Mouse (Mus musculus): ENCODE data around the gene Sf3b2. TPM values are rescaled to one million over a fixed set of nuclear protein-coding genes. Genes with fewer than 3 reads are reported as not detected.

Sf3b2 gene
- 326 and 331 TPM in 2 replicates for polyA plus RNA-seq (2015; fragmentation: Nextera tagmentation; extraction: Ambion mirVana)

DNA sequence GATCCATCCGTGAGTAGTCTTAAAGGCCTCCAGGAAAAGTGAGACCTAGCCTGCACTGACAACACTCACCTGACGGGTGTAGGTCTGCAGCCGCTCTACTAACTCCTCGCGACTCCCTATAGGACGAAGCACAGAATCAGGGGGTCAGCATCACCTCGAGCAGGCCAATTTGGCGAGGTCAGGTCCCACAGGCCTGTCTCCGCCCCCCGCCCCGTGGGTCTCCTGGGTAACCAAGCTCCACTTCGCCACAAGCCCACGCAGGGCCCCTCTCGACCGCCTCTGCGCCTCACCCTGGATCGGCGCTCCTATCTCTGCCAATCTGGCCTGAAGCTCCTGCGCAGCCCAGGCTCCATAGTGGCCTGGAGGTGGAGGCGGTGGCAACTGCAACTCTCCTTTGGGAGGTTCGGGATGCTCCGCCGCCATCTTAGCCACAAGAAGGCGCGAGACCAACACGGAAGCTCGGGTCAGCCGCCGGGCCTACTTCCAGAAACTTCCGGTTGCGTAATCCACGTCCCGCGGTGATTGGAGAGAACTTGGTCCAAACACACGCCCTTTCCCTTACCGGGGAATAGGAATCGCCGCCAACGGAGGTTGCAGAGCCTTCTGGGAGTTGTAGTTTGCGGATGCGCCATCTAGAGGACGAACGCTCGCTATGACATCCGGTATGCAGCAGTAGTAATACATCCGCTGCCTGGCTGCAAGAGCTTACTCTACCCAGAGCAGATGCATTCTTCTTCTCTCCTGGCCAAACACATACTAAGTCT, at the start of gene Sf3b2:
TSS of gene Sf3b2 (minus strand) at position 484 of the 764 bp plus-strand sequence.
- under 1% methylated on average over 45 of the region's 46 CpGs for WGBS
- no peaks in the 10 kb centered on the region for H3K9me3 ChIP-seq (replicated peaks; ENCODE audit: control insufficient read depth, low read length, poor library complexity, severe bottlenecking)
- peaks cover 43% of the 10 kb centered on the region for H3K4me1 ChIP-seq (ENCODE audit: control insufficient read depth, insufficient read depth, low read length)
- H3K27me3 ChIP-seq (ENCODE audit: control insufficient read depth, insufficient read depth, low read depth, low read length) = no peaks in the 10 kb centered on the region
- peak within 1 kb of the TSS; percentile 88 for H3K27ac ChIP-seq (ENCODE audit: low read length)
- peak within 1 kb of the TSS; percentile 92 for H3K4me3 ChIP-seq (ENCODE audit: low read depth, low read length)
- ATAC-seq = peak; percentile 95
- peak within 1 kb of the TSS; percentile 90 for H3K9ac ChIP-seq (ENCODE audit: low read depth, low read length)
- H3K36me3 ChIP-seq (ENCODE audit: control insufficient read depth, insufficient read depth, low read length) = peaks cover 17% of the 10 kb centered on the region
- peak within 1 kb of the TSS; percentile 90 for H3K4me2 ChIP-seq (ENCODE audit: low read length)

GRCm38 (mm10) chr19:5341360-5341759, 46.1 kb upstream of the Sf3b2 start:
- H3K4me2 ChIP-seq (ENCODE audit: low read length) = no peak overlapping the region
- H3K27ac ChIP-seq (ENCODE audit: low read length) = no peak overlapping the region
- ATAC-seq = no peak
- 83% methylated on average over 7 of the region's 7 CpGs for WGBS
- no peaks in the 10 kb centered on the region for H3K27me3 ChIP-seq (ENCODE audit: control insufficient read depth, insufficient read depth, low read depth, low read length)
- no peak overlapping the region for H3K4me3 ChIP-seq (ENCODE audit: low read depth, low read length)
- H3K9me3 ChIP-seq (replicated peaks; ENCODE audit: control insufficient read depth, low read length, poor library complexity, severe bottlenecking) = no peaks in the 10 kb centered on the region
- H3K4me1 ChIP-seq (ENCODE audit: control insufficient read depth, insufficient read depth, low read length) = no peaks in the 10 kb centered on the region
- H3K9ac ChIP-seq (ENCODE audit: low read depth, low read length) = no peak overlapping the region
- H3K36me3 ChIP-seq (ENCODE audit: control insufficient read depth, insufficient read depth, low read length) = no peaks in the 10 kb centered on the region

GRCm38 (mm10) chr19:5337975-5338374, 42.7 kb upstream of the Sf3b2 start:
- WGBS = 18% methylated on average over 5 of the region's 5 CpGs
- ATAC-seq = no peak
- no peaks in the 10 kb centered on the region for H3K4me1 ChIP-seq (ENCODE audit: control insufficient read depth, insufficient read depth, low read length)

GRCm38 (mm10) chr19:5335441-5335840, 40.2 kb upstream of the Sf3b2 start, which contains the start of gene Catsper1:
Gene Catsper1, plus strand, starts transcription at chr19:5335741.
- Histone ChIP-seq H3K27ac (ENCODE audit: low read length) (no peak within 1 kb of the TSS), H3K4me1 (ENCODE audit: control insufficient read depth, insufficient read depth, low read length) (no peaks in the 10 kb centered on the region), H3K27me3 (ENCODE audit: control insufficient read depth, insufficient read depth, low read depth, low read length) (no peaks in the 10 kb centered on the region), H3K4me3 (ENCODE audit: low read depth, low read length) (no peak within 1 kb of the TSS), H3K9ac (ENCODE audit: low read depth, low read length) (no peak within 1 kb of the TSS), H3K4me2 (ENCODE audit: low read length) (no peak within 1 kb of the TSS), H3K9me3 (replicated peaks; ENCODE audit: control insufficient read depth, low read length, poor library complexity, severe bottlenecking) (no peaks in the 10 kb centered on the region), H3K36me3 (ENCODE audit: control insufficient read depth, insufficient read depth, low read length) (no peaks in the 10 kb centered on the region)
- 95% methylated on average over 6 of the region's 6 CpGs for WGBS
- ATAC-seq = no peak

More at GRCm38 (mm10) chr19:5337975-5338374, 42.7 kb upstream of the Sf3b2 start:
- Histone ChIP-seq H3K27me3 (ENCODE audit: control insufficient read depth, insufficient read depth, low read depth, low read length) (no peaks in the 10 kb centered on the region), H3K4me3 (ENCODE audit: low read depth, low read length) (no peak overlapping the region), H3K9ac (ENCODE audit: low read depth, low read length) (no peak overlapping the region), H3K4me2 (ENCODE audit: low read length) (no peak overlapping the region), H3K9me3 (replicated peaks; ENCODE audit: control insufficient read depth, low read length, poor library complexity, severe bottlenecking) (no peaks in the 10 kb centered on the region), H3K27ac (ENCODE audit: low read length) (no peak overlapping the region), H3K36me3 (ENCODE audit: control insufficient read depth, insufficient read depth, low read length) (no peaks in the 10 kb centered on the region)

DNA sequence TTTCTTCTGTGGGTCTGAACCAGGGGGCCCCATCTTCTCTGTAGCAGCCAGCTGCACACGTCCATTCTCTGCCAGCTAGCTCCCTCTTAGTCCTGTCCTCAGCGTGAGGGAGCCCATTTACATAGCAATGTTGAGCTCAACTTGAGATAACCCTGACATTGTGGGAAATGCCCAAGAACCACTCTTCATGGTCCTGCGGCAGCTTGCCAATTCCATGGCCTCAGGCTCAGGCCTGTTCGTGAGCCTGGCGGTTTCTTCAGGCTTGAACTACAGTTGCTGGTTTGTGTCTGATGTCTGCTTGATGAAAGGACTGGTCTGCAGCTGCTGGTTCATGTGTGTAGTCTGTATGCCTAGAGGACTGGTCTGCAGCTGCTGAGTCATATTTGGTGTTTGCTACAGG, 39.5 kb upstream of the Sf3b2 start:
- Histone ChIP-seq H3K9me3 (replicated peaks; ENCODE audit: control insufficient read depth, low read length, poor library complexity, severe bottlenecking) (no peaks in the 10 kb centered on the region), H3K27ac (ENCODE audit: low read length) (no peak overlapping the region), H3K4me3 (ENCODE audit: low read depth, low read length) (no peak overlapping the region), H3K4me2 (ENCODE audit: low read length) (no peak overlapping the region), H3K36me3 (ENCODE audit: control insufficient read depth, insufficient read depth, low read length) (no peaks in the 10 kb centered on the region), H3K9ac (ENCODE audit: low read depth, low read length) (no peak overlapping the region), H3K27me3 (ENCODE audit: control insufficient read depth, insufficient read depth, low read depth, low read length) (no peaks in the 10 kb centered on the region), H3K4me1 (ENCODE audit: control insufficient read depth, insufficient read depth, low read length) (no peaks in the 10 kb centered on the region)
- 76% methylated on average over 5 of the region's 5 CpGs for WGBS
- ATAC-seq = no peak

DNA sequence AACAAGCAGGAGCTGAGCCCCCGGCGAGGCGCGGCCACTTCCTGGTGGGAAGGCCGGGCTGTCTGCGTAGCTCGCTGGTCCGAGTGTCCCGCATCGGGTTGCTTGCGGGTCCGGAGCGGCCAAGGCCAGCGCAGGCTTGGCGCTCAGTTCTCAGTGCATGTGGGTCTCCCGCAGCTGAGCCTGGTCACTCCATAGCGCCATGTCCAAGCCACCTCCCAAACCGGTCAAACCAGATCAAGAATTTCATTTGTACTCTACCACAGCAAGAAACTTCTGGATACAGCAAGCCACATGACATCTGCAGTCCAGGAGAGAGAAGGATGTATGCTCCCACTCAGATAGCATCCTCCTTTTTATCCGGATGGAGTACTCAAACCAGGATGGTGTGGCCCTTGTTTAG, 32.7 kb upstream of the Sf3b2 start:
- no peak overlapping the region for H3K9ac ChIP-seq (ENCODE audit: low read depth, low read length)
- 75% methylated on average over 19 of the region's 19 CpGs for WGBS
- no peaks in the 10 kb centered on the region for H3K36me3 ChIP-seq (ENCODE audit: control insufficient read depth, insufficient read depth, low read length)
- no peaks in the 10 kb centered on the region for H3K9me3 ChIP-seq (replicated peaks; ENCODE audit: control insufficient read depth, low read length, poor library complexity, severe bottlenecking)
- no peak overlapping the region for H3K4me3 ChIP-seq (ENCODE audit: low read depth, low read length)
- no peak overlapping the region for H3K4me2 ChIP-seq (ENCODE audit: low read length)
- no peaks in the 10 kb centered on the region for H3K27me3 ChIP-seq (ENCODE audit: control insufficient read depth, insufficient read depth, low read depth, low read length)
- H3K4me1 ChIP-seq (ENCODE audit: control insufficient read depth, insufficient read depth, low read length) = no peaks in the 10 kb centered on the region
- H3K27ac ChIP-seq (ENCODE audit: low read length) = no peak overlapping the region
- no peak for ATAC-seq

DNA sequence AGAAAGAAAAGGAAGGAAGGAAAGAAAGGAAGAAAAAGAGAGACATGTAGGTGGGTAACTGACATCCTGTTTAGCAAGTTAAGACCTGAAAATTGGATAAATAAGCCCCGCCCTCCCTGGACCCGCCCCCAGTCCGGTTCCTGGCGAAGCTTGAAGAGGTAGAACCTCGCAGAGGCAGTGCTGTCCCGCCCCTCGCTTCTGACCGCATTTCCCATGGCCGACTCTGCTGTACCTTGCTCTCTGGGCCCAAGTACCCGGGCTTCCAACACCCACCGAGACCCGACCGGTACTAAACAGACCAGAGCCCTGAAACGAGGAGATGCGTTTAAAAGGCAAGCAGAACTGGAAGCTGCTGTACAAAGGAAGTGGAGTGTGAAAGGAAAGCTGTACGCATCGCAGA, 28.5 kb upstream of the Sf3b2 start:
- no peak for ATAC-seq
- WGBS = 56% methylated on average over 17 of the region's 17 CpGs
- no peak overlapping the region for H3K4me2 ChIP-seq (ENCODE audit: low read length)
- no peak overlapping the region for H3K4me3 ChIP-seq (ENCODE audit: low read depth, low read length)
- no peak overlapping the region for H3K27ac ChIP-seq (ENCODE audit: low read length)
- no peaks in the 10 kb centered on the region for H3K36me3 ChIP-seq (ENCODE audit: control insufficient read depth, insufficient read depth, low read length)
- no peaks in the 10 kb centered on the region for H3K9me3 ChIP-seq (replicated peaks; ENCODE audit: control insufficient read depth, low read length, poor library complexity, severe bottlenecking)
- no peaks in the 10 kb centered on the region for H3K27me3 ChIP-seq (ENCODE audit: control insufficient read depth, insufficient read depth, low read depth, low read length)
- no peaks in the 10 kb centered on the region for H3K4me1 ChIP-seq (ENCODE audit: control insufficient read depth, insufficient read depth, low read length)
- no peak overlapping the region for H3K9ac ChIP-seq (ENCODE audit: low read depth, low read length)

DNA sequence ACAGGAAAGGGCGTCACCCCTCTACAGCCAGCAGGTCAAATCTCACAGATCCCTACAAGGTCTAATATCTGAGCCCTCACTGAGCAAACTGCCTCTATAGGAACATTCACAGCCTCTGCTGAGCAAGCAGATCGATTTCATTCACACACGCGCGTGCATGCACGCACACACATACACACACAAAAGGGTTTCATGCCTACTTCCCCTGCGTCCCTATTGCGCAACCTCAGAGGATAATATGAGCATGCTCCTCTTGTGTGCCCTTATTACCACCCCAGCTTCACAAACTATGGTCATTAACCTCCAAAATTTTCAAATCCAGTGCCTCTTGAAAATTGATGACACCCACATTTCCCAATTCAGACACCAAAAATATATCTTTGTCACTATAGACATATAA, 17.9 kb upstream of the Sf3b2 start:
- Histone ChIP-seq H3K4me2 (ENCODE audit: low read length) (no peak overlapping the region), H3K9ac (ENCODE audit: low read depth, low read length) (no peak overlapping the region), H3K4me1 (ENCODE audit: control insufficient read depth, insufficient read depth, low read length) (no peaks in the 10 kb centered on the region), H3K4me3 (ENCODE audit: low read depth, low read length) (no peak overlapping the region), H3K9me3 (replicated peaks; ENCODE audit: control insufficient read depth, low read length, poor library complexity, severe bottlenecking) (0 out of 2 replicates have a peak, but pooled peaks cover 4% of the 10 kb centered on the region), H3K36me3 (ENCODE audit: control insufficient read depth, insufficient read depth, low read length) (no peaks in the 10 kb centered on the region), H3K27ac (ENCODE audit: low read length) (no peak overlapping the region), H3K27me3 (ENCODE audit: control insufficient read depth, insufficient read depth, low read depth, low read length) (no peaks in the 10 kb centered on the region)
- ATAC-seq = no peak
- WGBS = 90% methylated on average over 8 of the region's 8 CpGs

DNA sequence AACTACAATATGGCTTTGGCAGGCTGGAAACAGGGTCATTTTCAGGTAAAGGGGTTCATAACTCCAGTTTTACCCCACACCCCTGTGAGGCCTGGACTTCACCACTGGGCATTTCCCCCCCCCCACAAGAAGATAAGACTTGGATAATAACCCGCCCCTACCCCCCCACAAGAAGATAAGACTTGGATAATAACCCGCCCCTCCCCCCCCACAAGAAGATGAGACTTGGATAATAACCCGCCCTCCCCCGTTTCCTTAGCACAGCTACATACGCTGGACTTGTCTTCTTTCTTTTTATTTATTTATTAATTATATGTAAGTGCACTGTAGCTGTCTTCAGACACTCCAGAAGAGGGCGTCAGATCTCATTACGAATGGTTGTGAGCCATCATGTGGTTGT, 13.8 kb upstream of the Sf3b2 start:
- Histone ChIP-seq H3K4me2 (ENCODE audit: low read length) (no peak overlapping the region), H3K36me3 (ENCODE audit: control insufficient read depth, insufficient read depth, low read length) (peaks cover 27% of the 10 kb centered on the region), H3K9me3 (replicated peaks; ENCODE audit: control insufficient read depth, low read length, poor library complexity, severe bottlenecking) (no peaks in the 10 kb centered on the region; the same call in 1 of the 2 replicates), H3K4me3 (ENCODE audit: low read depth, low read length) (no peak overlapping the region), H3K4me1 (ENCODE audit: control insufficient read depth, insufficient read depth, low read length) (no peaks in the 10 kb centered on the region), H3K9ac (ENCODE audit: low read depth, low read length) (no peak overlapping the region), H3K27me3 (ENCODE audit: control insufficient read depth, insufficient read depth, low read depth, low read length) (no peaks in the 10 kb centered on the region), H3K27ac (ENCODE audit: low read length) (no peak overlapping the region)
- ATAC-seq = no peak
- 84% methylated on average over 7 of the region's 7 CpGs for WGBS

All from midbrain, embryonic 16.5 days (tissue).